ENCODE assay signal across 8 mouse cellular contexts in the genomic region with DNA sequence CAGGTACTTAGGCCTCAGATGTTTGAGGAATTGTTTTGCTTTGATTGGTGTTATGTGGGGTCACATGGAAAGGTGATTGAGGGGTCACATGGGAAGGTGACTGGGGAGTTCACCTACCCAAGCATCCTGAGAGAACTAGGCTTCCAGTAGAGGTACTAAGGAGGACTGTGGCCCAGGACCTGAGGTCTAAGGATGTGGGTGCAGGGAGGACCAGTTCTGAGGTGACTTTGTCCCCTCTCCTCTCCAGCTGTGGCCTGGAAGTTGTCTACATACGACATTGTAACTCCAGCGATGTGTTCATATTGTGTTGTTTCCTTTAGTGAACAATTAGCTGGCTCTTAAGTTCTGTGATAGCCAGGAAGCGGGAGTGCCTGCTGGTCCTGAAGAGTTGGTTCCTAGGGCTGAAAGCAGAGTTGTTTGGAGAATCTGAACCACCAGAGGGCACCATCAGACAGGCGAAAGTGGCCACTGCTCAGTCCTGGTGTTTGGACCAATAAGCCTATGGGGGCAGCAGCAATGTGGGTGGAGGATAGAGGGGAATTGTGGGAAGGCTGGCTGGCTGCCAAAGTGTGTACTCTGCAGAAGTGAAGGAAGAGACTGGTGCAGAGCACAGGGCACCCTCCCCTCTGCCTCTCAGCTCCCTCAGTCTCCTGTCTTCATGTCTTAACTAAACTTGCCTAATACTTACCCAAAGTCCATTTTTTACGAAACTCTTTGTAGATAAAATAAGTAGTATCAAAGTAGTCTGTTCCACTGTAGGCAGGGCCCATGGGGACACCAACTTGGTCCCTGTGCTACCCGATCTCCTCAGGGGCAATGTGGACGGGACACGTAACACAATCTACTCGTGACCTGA. TPM values are rescaled to one million over a fixed set of nuclear protein-coding genes. Genes with fewer than 3 reads are reported as not detected.
A peak's percentile ranks its signal among the peaks of the same experiment; 100 is the strongest.
DNase-seq lines count a peak whose midpoint lies in the region; ATAC-seq and TF ChIP-seq lines count a peak whose summit lies in the region.

No protein-coding gene starts in this region.

- WGBS in forebrain, embryonic 14.5 days, result 57% methylated on average over 9 of the region's 9 CpGs
- WGBS in large intestine, adult 2 months, result 56% methylated on average over 9 of the region's 9 CpGs
- WGBS in liver, embryonic 16.5 days (ENCODE audit: insufficient replicate concordance), result 48% methylated on average over 9 of the region's 9 CpGs
- WGBS in neural tube, embryonic 14.5 days, result 61% methylated on average over 9 of the region's 9 CpGs

- H3K9ac ChIP-seq in forebrain, embryonic 14.5 days (ENCODE audit: low read length), result no peak overlapping the region
- H3K9ac ChIP-seq in liver, embryonic 16.5 days (ENCODE audit: low read depth, low read length), result no peak overlapping the region
- no peak overlapping the region for H3K9ac ChIP-seq in neural tube, embryonic 14.5 days (replicated peaks; ENCODE audit: low read depth, low read length)

- intact Hi-C loops in heart, postnatal 14 days (cut with DNase I), result loop anchor here (1.0 to 5.0 kb wide), 4 partner anchors 126 to 202 kb away; a partner anchor contains a TSS

- no peak overlapping the region for H3K4me3 ChIP-seq in forebrain, embryonic 14.5 days (ENCODE audit: low read depth, low read length)
- H3K4me3 ChIP-seq in liver, embryonic 16.5 days (ENCODE audit: low read depth, low read length), result no peak overlapping the region
- no peak overlapping the region for H3K4me3 ChIP-seq in neural tube, embryonic 14.5 days (ENCODE audit: low read depth, low read length)
- no peak overlapping the region for H3K4me3 ChIP-seq in testis, adult 2 months (ENCODE audit: control insufficient read depth, low read depth, low read length)

- no peaks in the 10 kb centered on the region for H3K36me3 ChIP-seq in forebrain, embryonic 14.5 days (ENCODE audit: control insufficient read depth, insufficient read depth, low read length)
- H3K36me3 ChIP-seq in liver, embryonic 16.5 days (ENCODE audit: control insufficient read depth, insufficient read depth), result no peaks in the 10 kb centered on the region
- no peaks in the 10 kb centered on the region for H3K36me3 ChIP-seq in neural tube, embryonic 14.5 days (ENCODE audit: control insufficient read depth, insufficient read depth, low read length)
- no peaks in the 10 kb centered on the region for H3K36me3 ChIP-seq in testis, adult 2 months (ENCODE audit: control insufficient read depth, insufficient read depth, low read length)

- H3K4me2 ChIP-seq in forebrain, embryonic 14.5 days (ENCODE audit: low read length), result no peak overlapping the region
- no peak overlapping the region for H3K4me2 ChIP-seq in liver, embryonic 16.5 days (ENCODE audit: low read depth, low read length)
- no peak overlapping the region for H3K4me2 ChIP-seq in neural tube, embryonic 14.5 days (ENCODE audit: low read depth, low read length)

- peak; percentile 59; the same call in 1 of the 2 replicates for TF ChIP-seq CTCF in testis, adult 2 months (IDR thresholded peaks at IDR 0.05; ENCODE audit: control insufficient read depth, insufficient read depth, insufficient replicate concordance, low read depth, low read length)

- H3K9me3 ChIP-seq in forebrain, embryonic 14.5 days (replicated peaks; ENCODE audit: control insufficient read depth, low read length), result no peaks in the 10 kb centered on the region
- H3K9me3 ChIP-seq in liver, embryonic 16.5 days (replicated peaks; ENCODE audit: control insufficient read depth, low read length), result no peaks in the 10 kb centered on the region
- H3K9me3 ChIP-seq in neural tube, embryonic 14.5 days (ENCODE audit: control insufficient read depth, low read length), result no peaks in the 10 kb centered on the region

- H3K27me3 ChIP-seq in forebrain, embryonic 14.5 days (replicated peaks; ENCODE audit: control insufficient read depth, insufficient read depth, low read length), result no peaks in the 10 kb centered on the region
- no peaks in the 10 kb centered on the region for H3K27me3 ChIP-seq in liver, embryonic 16.5 days (ENCODE audit: control insufficient read depth, insufficient read depth, low read depth, low read length)
- H3K27me3 ChIP-seq in neural tube, embryonic 14.5 days (ENCODE audit: control insufficient read depth, insufficient read depth, low read length), result no peaks in the 10 kb centered on the region
- no peaks in the 10 kb centered on the region for H3K27me3 ChIP-seq in testis, adult 2 months (ENCODE audit: control insufficient read depth, insufficient read depth, low read length)

- no peak for TF ChIP-seq POLR2A in testis, adult 2 months (IDR thresholded peaks at IDR 0.05; ENCODE audit: control insufficient read depth, low read depth, low read length)

- H3K4me1 ChIP-seq in forebrain, embryonic 14.5 days (ENCODE audit: control insufficient read depth, insufficient read depth, low read length), result no peaks in the 10 kb centered on the region
- H3K4me1 ChIP-seq in liver, embryonic 16.5 days (ENCODE audit: control insufficient read depth, low read depth, low read length), result no peaks in the 10 kb centered on the region
- H3K4me1 ChIP-seq in neural tube, embryonic 14.5 days (ENCODE audit: control insufficient read depth, insufficient read depth, low read length), result no peaks in the 10 kb centered on the region
- peaks cover 8% of the 10 kb centered on the region for H3K4me1 ChIP-seq in testis, adult 2 months (ENCODE audit: control insufficient read depth, insufficient read depth, low read length)

- DNase-seq in CD8-positive naive resting alpha-beta T cell, adult 2 months (ENCODE audit: low read depth in 2 of 2, low spot score in 2 of 2), result peak; percentile 67 to 74
- DNase-seq in c-Kit-positive CD71-positive TER-119-negative erythroid progenitor cells, embryonic 14.5 days (ENCODE audit: low read depth), result peak; percentile 51
- DNase-seq in forebrain, embryonic 14.5 days (ENCODE audit: low spot score), result peak; percentile 95
- peak; percentile 91 to 94 for DNase-seq in heart, postnatal 14 days
- DNase-seq in large intestine, adult 2 months (ENCODE audit: low read depth, low spot score), result peak; percentile 64

- H3K27ac ChIP-seq in forebrain, embryonic 14.5 days (ENCODE audit: low read depth, low read length), result no peak overlapping the region
- H3K27ac ChIP-seq in liver, embryonic 16.5 days (ENCODE audit: low read length), result no peak overlapping the region
- no peak overlapping the region for H3K27ac ChIP-seq in neural tube, embryonic 14.5 days (ENCODE audit: low read depth, low read length)
- no peak overlapping the region for H3K27ac ChIP-seq in testis, adult 2 months (ENCODE audit: control insufficient read depth, insufficient read depth, low read depth, low read length)

- ATAC-seq in forebrain, embryonic 14.5 days, result peak; percentile 95
- peak; percentile 84 for ATAC-seq in liver, embryonic 16.5 days (ENCODE audit: low read depth)
- peak; percentile 96 for ATAC-seq in neural tube, embryonic 14.5 days (ENCODE audit: low read depth)

RNA-seq across cellular contexts. Expression of a gene that starts 11.3 kb away (rescaled TPM):
- polyA plus RNA-seq in forebrain, embryonic 14.5 days (2014; fragmentation: Nextera tagmentation; extraction: Ambion mirVana), result not detected in 2 replicates
- not detected for total RNA-seq in heart, postnatal 14 days (2021)
- 0.07 TPM in 1 of 2 replicates, not detected in the other for polyA plus RNA-seq in large intestine, adult 2 months (2012; rRNA removed)
- polyA plus RNA-seq in liver, embryonic 16.5 days (2015; fragmentation: Nextera tagmentation; extraction: Ambion mirVana), result not detected in 2 replicates
- polyA plus RNA-seq in neural tube, embryonic 14.5 days (2014; fragmentation: Nextera tagmentation; extraction: Ambion mirVana), result not detected in 2 replicates
- 536 and 642 TPM in 2 replicates for polyA plus RNA-seq in testis, adult 2 months (2012; rRNA removed)

RNA-seq across cellular contexts. Expression of a gene that starts 56.7 kb away (rescaled TPM):
- 9.7 and 12.5 TPM in 2 replicates for polyA plus RNA-seq in forebrain, embryonic 14.5 days (2014; fragmentation: Nextera tagmentation; extraction: Ambion mirVana)
- total RNA-seq in heart, postnatal 14 days (2021), result 100 to 1,000 TPM; 121 to 122 TPM
- 57.5 and 77.3 TPM in 2 replicates for polyA plus RNA-seq in large intestine, adult 2 months (2012; rRNA removed)
- polyA plus RNA-seq in liver, embryonic 16.5 days (2015; fragmentation: Nextera tagmentation; extraction: Ambion mirVana), result 5.5 and 8.3 TPM in 2 replicates
- polyA plus RNA-seq in neural tube, embryonic 14.5 days (2014; fragmentation: Nextera tagmentation; extraction: Ambion mirVana), result 26.6 and 33.4 TPM in 2 replicates
- 54.9 and 57.8 TPM in 2 replicates for polyA plus RNA-seq in testis, adult 2 months (2012; rRNA removed)

Comparison
In these comparisons a context has a peak if more than half of its experiments do, and no peak if none do; other contexts are left out.
1. RNA of a gene that starts 11.3 kb away (polyA plus RNA-seq): 536 to 642 TPM in testis, adult 2 months; not detected in forebrain, embryonic 14.5 days, 0.07 TPM in large intestine, adult 2 months, not detected in liver, embryonic 16.5 days and not detected in neural tube, embryonic 14.5 days; every median in the first group is over 100 times any median in the second.
2. Peak in every context shown above with its lines, with median percentiles within 50 percentile points of each other: DNase-seq and ATAC-seq.